Mouse (Mus musculus): ENCODE results near the gene Sema4a.

DNA sequence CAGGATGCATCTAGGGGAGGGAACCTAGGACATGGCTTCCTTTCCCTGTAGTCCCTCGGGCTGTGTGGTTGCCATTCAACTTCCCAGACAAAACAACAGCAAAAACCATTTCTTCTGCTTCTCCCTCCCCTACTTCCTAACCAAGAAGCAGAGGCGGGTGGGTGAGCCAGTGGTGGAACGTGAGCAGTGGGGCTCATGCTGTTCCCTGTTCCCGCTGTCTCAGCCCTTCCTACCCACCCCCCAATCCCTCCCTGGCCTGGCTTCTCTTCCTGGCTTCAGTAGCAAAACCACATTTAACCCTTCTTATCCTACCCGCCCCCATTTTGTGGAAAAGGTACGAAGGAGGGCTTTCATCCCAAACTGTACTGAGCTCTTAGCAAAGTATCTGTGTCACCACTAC is 44.1 kb upstream of the Sema4a start:
- TF ChIP-seq POLR2A (IDR thresholded peaks at IDR 0.05; ENCODE audit: low read depth, low read length), result no peak
- no peak for TF ChIP-seq CTCF (IDR thresholded peaks at IDR 0.05; ENCODE audit: extremely low read depth, insufficient read length, insufficient replicate concordance, low read depth, low read length)
